In genomic region chr6:28635092-28635491, GRCm38 (mm10) we compare ENCODE assay signal across 20 mouse cellular contexts.
DNase-seq lines count a peak whose midpoint lies in the region; ATAC-seq and TF ChIP-seq lines count a peak whose summit lies in the region.
"Had no signal": no experiment of that assay in that cellular context is flagged by ENCODE, and none has a peak within 500 bp of the region (broad histone marks: within the 10 kb centered on the region; RNA-seq: fewer than 3 reads in every experiment).

No protein-coding gene starts in this region.

- H3K27ac ChIP-seq in liver, adult 2 months (replicated peaks; ENCODE audit: insufficient read depth, low read depth, low read length) = no peak overlapping the region
- 0 out of 2 replicates have a peak overlapping the region, but pooled peaks have one; percentile 11 for H3K27ac ChIP-seq in liver, embryonic 12.5 days
- H3K27ac ChIP-seq in liver, embryonic 15.5 days (replicated peaks) = peak overlapping the region; percentile 10; the same call in 1 of the 2 replicates
- no peak overlapping the region for H3K27ac ChIP-seq in hindbrain, embryonic 16.5 days (ENCODE audit: low read depth, low read length)
- H3K27ac ChIP-seq: gastrocnemius, adult 2 months; hindbrain, embryonic 12.5 days; hindbrain, embryonic 15.5 days had no signal

- no peak for ATAC-seq in liver, embryonic 12.5 days
- ATAC-seq in liver, embryonic 15.5 days (ENCODE audit: insufficient read depth) = no peak; the same call in 1 of the 2 replicates
- ATAC-seq in hindbrain, embryonic 16.5 days = no peak
- ATAC-seq in erythroblast, adult 5-6 weeks (replicated peaks; ENCODE audit: low FRiP score, poor library complexity, severe bottlenecking) = no peak
- ATAC-seq: forebrain, embryonic 14.5 days; forebrain, postnatal 0 days; Patski had no signal

- H3K4me2 ChIP-seq in liver, embryonic 12.5 days = no peak overlapping the region
- H3K4me2 ChIP-seq in liver, embryonic 15.5 days = no peak overlapping the region
- no peak overlapping the region for H3K4me2 ChIP-seq in hindbrain, embryonic 16.5 days (ENCODE audit: low read length)
- H3K4me2 ChIP-seq: heart, embryonic 11.5 days; hindbrain, embryonic 12.5 days; hindbrain, embryonic 15.5 days had no signal

- peaks cover 19% of the 10 kb centered on the region; the same call in 1 of the 2 replicates for H3K79me2 ChIP-seq in liver, adult 2 months (ENCODE audit: control insufficient read depth, insufficient read depth, low read length)

- WGBS in liver, adult 2 months = 12% methylated on average over 1 of the region's 1 CpGs
- 68% methylated on average over 1 of the region's 1 CpGs for WGBS in liver, embryonic 12.5 days (ENCODE audit: insufficient replicate concordance)
- WGBS in liver, embryonic 15.5 days (ENCODE audit: insufficient replicate concordance) = 58% methylated on average over 1 of the region's 1 CpGs
- 58% methylated on average over 1 of the region's 1 CpGs for WGBS in hindbrain, embryonic 16.5 days

- H3K27me3 ChIP-seq in liver, adult 2 months (ENCODE audit: control insufficient read depth, insufficient read depth, low read length) = no peaks in the 10 kb centered on the region
- no peaks in the 10 kb centered on the region for H3K27me3 ChIP-seq in liver, embryonic 12.5 days (replicated peaks)
- no peaks in the 10 kb centered on the region for H3K27me3 ChIP-seq in liver, embryonic 15.5 days
- no peaks in the 10 kb centered on the region for H3K27me3 ChIP-seq in hindbrain, embryonic 16.5 days (replicated peaks; ENCODE audit: control insufficient read depth, insufficient read depth, low read length)
- H3K27me3 ChIP-seq: hindbrain, embryonic 12.5 days; hindbrain, embryonic 15.5 days; Patski had no signal

- no peak for TF ChIP-seq POLR2A in liver, adult 2 months (IDR thresholded peaks at IDR 0.05; ENCODE audit: extremely low read depth, insufficient read depth, low read length)

- no peak overlapping the region for H3K4me3 ChIP-seq in liver, adult 2 months (ENCODE audit: insufficient read depth, low read depth, low read length)
- H3K4me3 ChIP-seq in liver, embryonic 12.5 days = no peak overlapping the region
- no peak overlapping the region for H3K4me3 ChIP-seq in liver, embryonic 15.5 days (replicated peaks)
- H3K4me3 ChIP-seq in hindbrain, embryonic 16.5 days (ENCODE audit: low read length) = no peak overlapping the region
- H3K4me3 ChIP-seq: gastrocnemius, adult 2 months; hindbrain, embryonic 12.5 days; hindbrain, embryonic 15.5 days had no signal

- peaks cover 6% of the 10 kb centered on the region for H3K4me1 ChIP-seq in liver, adult 2 months (ENCODE audit: control insufficient read depth, insufficient read depth, low read length)
- H3K4me1 ChIP-seq in liver, embryonic 12.5 days = peaks cover 38% of the 10 kb centered on the region
- H3K4me1 ChIP-seq in liver, embryonic 15.5 days (replicated peaks) = peaks cover 29% of the 10 kb centered on the region
- peaks cover 9% of the 10 kb centered on the region for H3K4me1 ChIP-seq in hindbrain, embryonic 16.5 days (ENCODE audit: control insufficient read depth, insufficient read depth, low read depth, low read length)

- H3K9ac ChIP-seq in liver, adult 2 months (ENCODE audit: low read depth, low read length) = no peak overlapping the region
- no peak overlapping the region for H3K9ac ChIP-seq in liver, embryonic 12.5 days
- H3K9ac ChIP-seq in liver, embryonic 15.5 days = no peak overlapping the region
- no peak overlapping the region for H3K9ac ChIP-seq in hindbrain, embryonic 16.5 days (ENCODE audit: low read depth, low read length)
- H3K9ac ChIP-seq: forebrain, postnatal 0 days; hindbrain, embryonic 12.5 days; hindbrain, embryonic 15.5 days had no signal

- H3K36me3 ChIP-seq in liver, adult 2 months (ENCODE audit: control insufficient read depth, insufficient read depth, low read length) = no peaks in the 10 kb centered on the region; the same call in none of the 2 replicates
- no peaks in the 10 kb centered on the region for H3K36me3 ChIP-seq in liver, embryonic 12.5 days
- no peaks in the 10 kb centered on the region for H3K36me3 ChIP-seq in liver, embryonic 15.5 days (replicated peaks)
- H3K36me3 ChIP-seq in hindbrain, embryonic 16.5 days (ENCODE audit: control insufficient read depth, insufficient read depth, low read length) = no peaks in the 10 kb centered on the region
- H3K36me3 ChIP-seq: hindbrain, embryonic 12.5 days; hindbrain, embryonic 15.5 days had no signal

- TF ChIP-seq CTCF in liver, adult 2 months (IDR thresholded peaks at IDR 0.05; ENCODE audit: low read depth, low read length) = no peak

- DNase-seq in liver, adult 2 months (ENCODE audit: extremely low read depth, low read depth, low spot score) = peak; percentile 77
- DNase-seq in liver = no peak
- DNase-seq in gastrocnemius, postnatal 25 days = no peak
- DNase-seq: adrenal gland, postnatal 10 days; adrenal gland, postnatal 36 days; cerebellum, adult 18-20 months; cerebellum, adult 9-10 months; cerebellum, postnatal 14 days; forebrain, postnatal 0 days; gastrocnemius, adult 2 months; gastrocnemius, postnatal 14 days had no signal

- no peaks in the 10 kb centered on the region for H3K9me3 ChIP-seq in liver, embryonic 12.5 days (replicated peaks)
- H3K9me3 ChIP-seq in liver, embryonic 15.5 days (replicated peaks) = no peaks in the 10 kb centered on the region
- no peaks in the 10 kb centered on the region for H3K9me3 ChIP-seq in hindbrain, embryonic 16.5 days (ENCODE audit: control insufficient read depth, low read length)
- H3K9me3 ChIP-seq: hindbrain, embryonic 12.5 days; hindbrain, embryonic 15.5 days had no signal

Comparison
In these comparisons a context has a peak if more than half of its experiments do, and no peak if none do; other contexts are left out.
1. H3K27ac ChIP-seq: peak in liver, embryonic 12.5 days (single experiment) and liver, embryonic 15.5 days (single experiment); none in liver, adult 2 months (single experiment) and hindbrain, embryonic 16.5 days (single experiment).